Mouse (Mus musculus): ENCODE measurements at regions not wholly inside any gene's neighbourhood (a gene's known extent, or its start where the extent isn't known, plus 50 kb on each side); places are given as distances from the start of the nearest gene placed in this dataset.
"Not testable (repeated sequence)": the region's sequence is repeated elsewhere in the genome, so short reads cannot be mapped to it uniquely, and the experiment has no call there.

GRCm38 (mm10) chr5:7428291-7428690, 83.7 kb upstream of the Zfp804b start:
- DNase-seq: no peak

GRCm38 (mm10) chr5:7436461-7436860, 91.9 kb upstream of the Zfp804b start:
- DNase-seq: no peak

- DNase-seq: no peak
Measured at GRCm38 (mm10) chr5:7448001-7448400, 103.4 kb upstream of the Zfp804b start.

GRCm38 (mm10) chr5:7454896-7455295, 110.3 kb upstream of the Zfp804b start:
- DNase-seq: no peak

GRCm38 (mm10) chr5:7457102-7457501, 112.5 kb upstream of the Zfp804b start:
- DNase-seq: no peak

GRCm38 (mm10) chr5:7489150-7489549, 144.6 kb upstream of the Zfp804b start:
- no peak for DNase-seq

GRCm38 (mm10) chr5:7489602-7490001, 145.0 kb upstream of the Zfp804b start:
- DNase-seq: no peak

- no peak for DNase-seq
Measured at GRCm38 (mm10) chr5:7517520-7518181, 173.1 kb upstream of the Zfp804b start.

GRCm38 (mm10) chr5:7532686-7533199, 188.2 kb upstream of the Zfp804b start:
- DNase-seq: no peak

GRCm38 (mm10) chr5:7539812-7540645, 195.5 kb upstream of the Zfp804b start:
- no peak for DNase-seq

GRCm38 (mm10) chr5:7540646-7541038, 196.1 kb upstream of the Zfp804b start:
- no peak for DNase-seq

GRCm38 (mm10) chr5:7543857-7544256, 199.3 kb upstream of the Zfp804b start:
- no peak for DNase-seq

GRCm38 (mm10) chr5:7580413-7580812, 235.9 kb upstream of the Zfp804b start:
- no peak for DNase-seq

- DNase-seq: no peak
Measured at GRCm38 (mm10) chr5:7586547-7586946, 242.0 kb upstream of the Zfp804b start.

GRCm38 (mm10) chr5:7600418-7600817, 255.9 kb upstream of the Zfp804b start:
- DNase-seq: no peak

- DNase-seq: no peak
Measured at GRCm38 (mm10) chr5:7607517-7607916, 263.0 kb upstream of the Zfp804b start.

GRCm38 (mm10) chr5:7607924-7608323, 263.4 kb upstream of the Zfp804b start:
- DNase-seq: no peak

GRCm38 (mm10) chr5:7655280-7655679, 305.0 kb upstream of the Steap4 start:
- DNase-seq: no peak

GRCm38 (mm10) chr5:7701776-7702175, 258.5 kb upstream of the Steap4 start:
- DNase-seq: no peak

GRCm38 (mm10) chr5:7719557-7719956, 240.7 kb upstream of the Steap4 start:
- DNase-seq: no peak

- no peak for DNase-seq
Measured at GRCm38 (mm10) chr5:7720061-7720460, 240.2 kb upstream of the Steap4 start.

- no peak for DNase-seq
Measured at GRCm38 (mm10) chr5:7720688-7721087, 239.6 kb upstream of the Steap4 start.

- DNase-seq: not testable (repeated sequence)
Measured at GRCm38 (mm10) chr5:7732566-7732965, 227.7 kb upstream of the Steap4 start.

GRCm38 (mm10) chr5:7779827-7780226, 180.4 kb upstream of the Steap4 start:
- no peak for DNase-seq
